Comparison of ENCODE assay signal across 29 mouse cellular contexts in genomic region chr9:37669115-37669514, GRCm38 (mm10). TPM values are rescaled to one million over a fixed set of nuclear protein-coding genes. Genes with fewer than 3 reads are reported as not detected.
DNase-seq lines count a peak whose midpoint lies in the region; ATAC-seq and TF ChIP-seq lines count a peak whose summit lies in the region.
"Had no signal": no experiment of that assay in that cellular context is flagged by ENCODE, and none has a peak within 500 bp of the region (broad histone marks: within the 10 kb centered on the region; RNA-seq: fewer than 3 reads in every experiment).

Gene Panx3 (minus strand): TSS chr9:37669235.

- H3K9ac ChIP-seq in hindbrain, postnatal 0 days (replicated peaks; ENCODE audit: low read length) = no peak within 1 kb of the TSS
- H3K9ac ChIP-seq: forebrain, postnatal 0 days; hindbrain, embryonic 14.5 days had no signal

- H3K36me3 ChIP-seq in hindbrain, postnatal 0 days (ENCODE audit: insufficient read depth, low read length) = no peaks in the 10 kb centered on the region
- H3K36me3 ChIP-seq: heart, embryonic 10.5 days; midbrain, embryonic 10.5 days had no signal

- ATAC-seq in common myeloid progenitor, adult 5-6 weeks (replicated peaks; ENCODE audit: low read depth, poor library complexity, severe bottlenecking) = peak; percentile 63
- no peak for ATAC-seq in hindbrain, postnatal 0 days
- ATAC-seq: activated CD4-positive, CD25-positive, alpha-beta regulatory T cell, adult 4 months; forebrain, postnatal 0 days; intestine, embryonic 16.5 days; Patski had no signal

- no peaks in the 10 kb centered on the region for H3K9me3 ChIP-seq in hindbrain, postnatal 0 days (ENCODE audit: low read length)
- H3K9me3 ChIP-seq: heart, embryonic 10.5 days; midbrain, embryonic 10.5 days had no signal

- no peak within 1 kb of the TSS for H3K4me2 ChIP-seq in hindbrain, postnatal 0 days (ENCODE audit: low read depth, low read length)
- H3K4me2 ChIP-seq: hindbrain, embryonic 14.5 days had no signal

- DNase-seq in adrenal gland, postnatal 10 days = peak; percentile 38
- no peak for DNase-seq in adrenal gland, adult 8-10 months
- DNase-seq in 416B (ENCODE audit: low read depth) = peak; percentile 13
- DNase-seq in gonadal fat pad, adult 2 months (ENCODE audit: low read depth) = peak; percentile 73
- DNase-seq in gastrocnemius, adult 18-20 months (ENCODE audit: low spot score) = no peak
- DNase-seq in hindbrain, postnatal 0 days (ENCODE audit: low spot score) = no peak
- no peak for DNase-seq in cerebellum, adult 11-12 months
- DNase-seq: cerebellum, adult 2 months; forebrain, postnatal 0 days; gastrocnemius, adult 2 months; heart, postnatal 10 days; layer of hippocampus, adult 9-11 months; lung, adult 18-20 months; right cerebral cortex, postnatal 14 days; thymus, postnatal 25 days had no signal

- H3K4me1 ChIP-seq in hindbrain, postnatal 0 days (ENCODE audit: insufficient read depth, low read length) = no peaks in the 10 kb centered on the region
- H3K4me1 ChIP-seq: midbrain, embryonic 10.5 days had no signal

- no peak for TF ChIP-seq CTCF in hindbrain, postnatal 0 days (IDR thresholded peaks at IDR 0.05; ENCODE audit: low read depth)

- no peak within 1 kb of the TSS for H3K4me3 ChIP-seq in hindbrain, postnatal 0 days (ENCODE audit: low read length)
- H3K4me3 ChIP-seq: gastrocnemius, adult 2 months; heart, embryonic 10.5 days; midbrain, embryonic 10.5 days had no signal

- H3K27ac ChIP-seq in hindbrain, postnatal 0 days = no peak within 1 kb of the TSS
- H3K27ac ChIP-seq: gastrocnemius, adult 2 months; heart, embryonic 10.5 days; hindbrain, embryonic 14.5 days; kidney, postnatal 0 days; midbrain, embryonic 10.5 days had no signal

- H3K27me3 ChIP-seq in hindbrain, postnatal 0 days (ENCODE audit: insufficient read depth, low read length) = no peaks in the 10 kb centered on the region
- H3K27me3 ChIP-seq: CH12.LX had no signal

- WGBS in hindbrain, postnatal 0 days = 53% methylated on average over 6 of the region's 6 CpGs

RNA-seq across cellular contexts. Expression of gene Panx3, which starts in this region (rescaled TPM):
- under 1 TPM in 1 of 2 experiments, not detected in 1; 0.99 TPM for total RNA-seq in adrenal gland, postnatal 10 days (2021)
- total RNA-seq in adrenal gland, adult 8-10 months (2022) = under 1 TPM in 2 of 4 experiments, not detected in 2; 0.12 to 0.31 TPM
- total RNA-seq in common myeloid progenitor, adult 5-6 weeks (2017) = not detected in 2 replicates
- polyA plus RNA-seq in gonadal fat pad, adult 2 months (2012; rRNA removed) = not detected in 2 replicates
- total RNA-seq in gastrocnemius, adult 18-20 months (2021) = not detected
- total RNA-seq in hindbrain, postnatal 0 days (2014; rRNA removed) = not detected in 2 replicates
- polyA plus RNA-seq in hindbrain, postnatal 0 days (2015; fragmentation: Nextera tagmentation; extraction: Ambion mirVana) = 0.10 TPM in 1 of 2 replicates, not detected in the other
- total RNA-seq: CH12.LX; gastrocnemius, adult 2 months; heart, postnatal 10 days; left cerebral cortex, postnatal 10 days; liver, adult 2 months had no signal
- polyA plus RNA-seq: activated CD4-positive, CD25-positive, alpha-beta regulatory T cell, adult 4 months; cerebellum, adult 2 months; cortical plate, adult 2 months; forebrain, postnatal 0 days; intestine, embryonic 16.5 days; liver, adult 2 months; neural tube, embryonic 14.5 days; Patski; stomach, embryonic 16.5 days had no signal

Comparison
In these comparisons a context has a peak if more than half of its experiments do, and no peak if none do; other contexts are left out.
1. Peak in DNase-seq in adrenal gland, postnatal 10 days; RNA of the gene not detected or under 1 TPM.
2. Peak in ATAC-seq in common myeloid progenitor, adult 5-6 weeks; RNA of the gene not detected or under 1 TPM.
3. Peak in DNase-seq in gonadal fat pad, adult 2 months; RNA of the gene not detected or under 1 TPM.